9 mouse cellular contexts compared by ENCODE assay signal in the genomic region with DNA sequence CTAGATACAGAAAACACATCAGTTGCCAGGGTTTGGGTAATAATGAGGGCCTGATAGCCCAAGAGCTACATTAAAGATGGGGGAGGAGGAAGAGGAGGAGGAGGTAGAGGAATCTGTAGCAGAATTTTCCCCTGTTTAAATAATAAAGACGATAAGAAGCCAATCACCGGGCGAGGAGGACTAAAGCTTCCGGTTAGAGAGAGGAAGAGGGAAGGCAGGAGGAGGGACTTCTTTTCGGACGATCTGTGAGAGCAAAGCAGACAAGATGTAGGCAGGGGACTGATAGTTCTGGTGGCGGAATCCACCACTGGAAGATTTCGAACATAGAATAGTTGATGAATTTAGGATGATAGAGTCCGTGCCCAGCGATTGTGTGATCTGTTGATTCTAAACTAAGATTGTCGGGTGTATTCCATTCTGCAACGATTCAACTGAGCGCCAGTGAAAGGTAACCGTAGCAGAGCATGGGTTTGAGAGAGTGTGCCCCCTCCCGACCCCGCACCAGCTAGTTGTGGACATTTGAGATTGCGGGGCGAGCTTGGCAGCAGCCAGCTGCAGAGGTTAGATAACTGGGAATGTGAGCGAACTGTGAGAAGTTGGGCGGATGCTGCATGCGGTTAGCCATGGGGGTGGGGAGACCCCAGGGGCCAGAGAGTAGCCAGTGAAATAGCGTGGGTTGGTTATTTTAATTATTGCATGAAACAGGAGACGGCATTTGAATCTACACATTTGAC. TPM values are rescaled to one million over a fixed set of nuclear protein-coding genes. Genes with fewer than 3 reads are reported as not detected.
DNase-seq lines count a peak whose midpoint lies in the region; ATAC-seq and TF ChIP-seq lines count a peak whose summit lies in the region.
"Had no signal": no experiment of that assay in that cellular context is flagged by ENCODE, and none has a peak within 500 bp of the region (broad histone marks: within the 10 kb centered on the region; RNA-seq: fewer than 3 reads in every experiment).

No protein-coding gene starts in this region.

- no peak for TF ChIP-seq CTCF in ES-Bruce4 (IDR thresholded peaks at IDR 0.05; ENCODE audit: low read depth, low read length)
- TF ChIP-seq CTCF in cortical plate, adult 2 months (IDR thresholded peaks at IDR 0.05; ENCODE audit: extremely low read depth, insufficient read depth, low read length) = no peak
- no peak for TF ChIP-seq CTCF in liver, postnatal 0 days (IDR thresholded peaks at IDR 0.05; ENCODE audit: low read depth)
- TF ChIP-seq CTCF in kidney, adult 2 months (conservative IDR thresholded peaks at IDR 0.05; ENCODE audit: insufficient read depth, insufficient read length, low read depth, low read length) = no peak

- H3K9me3 ChIP-seq in heart, embryonic 13.5 days = no peaks in the 10 kb centered on the region
- no peaks in the 10 kb centered on the region for H3K9me3 ChIP-seq in ES-Bruce4 (replicated peaks; ENCODE audit: control insufficient read depth, insufficient read depth, low read length, poor library complexity, severe bottlenecking)
- 0 out of 2 replicates have a peak, but pooled peaks cover 2% of the 10 kb centered on the region for H3K9me3 ChIP-seq in liver, postnatal 0 days (ENCODE audit: low read length)

- intact Hi-C loops in heart, postnatal 36 days (cut with DNase I) = no loop called here

- no peak for DNase-seq in heart, postnatal 36 days
- DNase-seq in liver, postnatal 0 days = no peak
- DNase-seq in ovary, adult 18-20 months (ENCODE audit: low spot score) = no peak
- no peak for DNase-seq in adrenal gland, postnatal 14 days
- DNase-seq in kidney, adult 2 months = no peak

- H3K27me3 ChIP-seq in heart, embryonic 13.5 days (replicated peaks) = no peaks in the 10 kb centered on the region
- H3K27me3 ChIP-seq in ES-Bruce4 (ENCODE audit: control insufficient read depth, insufficient read depth, low read length, poor library complexity, severe bottlenecking) = no peaks in the 10 kb centered on the region
- H3K27me3 ChIP-seq in liver, postnatal 0 days (ENCODE audit: insufficient read depth, low read length) = no peaks in the 10 kb centered on the region
- no peaks in the 10 kb centered on the region for H3K27me3 ChIP-seq in kidney, adult 2 months (replicated peaks; ENCODE audit: control insufficient read depth, insufficient read depth, low read length)

- H3K4me1 ChIP-seq in heart, embryonic 13.5 days = 0 out of 2 replicates have a peak, but pooled peaks cover 2% of the 10 kb centered on the region
- no peaks in the 10 kb centered on the region for H3K4me1 ChIP-seq in ES-Bruce4 (ENCODE audit: control insufficient read depth, insufficient read depth, low read length)
- peaks cover 1% of the 10 kb centered on the region; the same call in 1 of the 2 replicates for H3K4me1 ChIP-seq in cortical plate, adult 2 months (ENCODE audit: control insufficient read depth, insufficient read depth, low read length)
- no peaks in the 10 kb centered on the region for H3K4me1 ChIP-seq in liver, postnatal 0 days (ENCODE audit: insufficient read depth)
- H3K4me1 ChIP-seq in kidney, adult 2 months (ENCODE audit: control insufficient read depth, insufficient read depth, low read length) = no peaks in the 10 kb centered on the region

- no peaks in the 10 kb centered on the region for H3K36me3 ChIP-seq in heart, embryonic 13.5 days
- no peaks in the 10 kb centered on the region; the same call in 1 of the 2 replicates for H3K36me3 ChIP-seq in ES-Bruce4 (ENCODE audit: control insufficient read depth, insufficient read depth, low read length, poor library complexity, severe bottlenecking)
- H3K36me3 ChIP-seq in liver, postnatal 0 days (replicated peaks; ENCODE audit: insufficient read depth, low read length) = no peaks in the 10 kb centered on the region
- H3K36me3 ChIP-seq in kidney, adult 2 months (ENCODE audit: control insufficient read depth, insufficient read depth, low read length) = no peaks in the 10 kb centered on the region

- WGBS in heart, embryonic 13.5 days = 47% methylated on average over 23 of the region's 23 CpGs
- 61% methylated on average over 23 of the region's 23 CpGs for WGBS in liver, postnatal 0 days (ENCODE audit: insufficient replicate concordance)
- 74% methylated on average over 23 of the region's 23 CpGs for WGBS in kidney, adult 2 months

- peak overlapping the region; percentile 54 for H3K4me3 ChIP-seq in heart, embryonic 13.5 days
- peak overlapping the region; percentile 99 for H3K4me3 ChIP-seq in ES-Bruce4 (ENCODE audit: low read depth, low read length)
- peak overlapping the region; percentile 19 for H3K4me3 ChIP-seq in cortical plate, adult 2 months (ENCODE audit: insufficient read depth, low read length)
- 0 out of 2 replicates have a peak overlapping the region, but pooled peaks have one; percentile 23 for H3K4me3 ChIP-seq in liver, postnatal 0 days (ENCODE audit: low read depth, low read length)
- no peak overlapping the region; the same call in 1 of the 2 replicates for H3K4me3 ChIP-seq in kidney, adult 2 months (ENCODE audit: insufficient read depth, low read depth, low read length)

- peak overlapping the region; percentile 74 for H3K9ac ChIP-seq in heart, embryonic 13.5 days
- H3K9ac ChIP-seq in ES-Bruce4 (ENCODE audit: low read depth, poor library complexity, severe bottlenecking) = peak overlapping the region; percentile 50
- H3K9ac ChIP-seq in liver, postnatal 0 days (replicated peaks) = no peak overlapping the region

- peak; percentile 42 for TF ChIP-seq POLR2A in ES-Bruce4 (IDR thresholded peaks at IDR 0.05; ENCODE audit: insufficient read depth, low read length)
- TF ChIP-seq POLR2A in cortical plate, adult 2 months (IDR thresholded peaks at IDR 0.05; ENCODE audit: extremely low read depth, insufficient read depth, low read length) = no peak
- no peak for TF ChIP-seq POLR2A in kidney, adult 2 months (IDR thresholded peaks at IDR 0.05; ENCODE audit: low read depth, low read length)

- peak; percentile 61 for ATAC-seq in heart, embryonic 13.5 days (ENCODE audit: extremely low read depth, insufficient number of reproducible peaks, low FRiP score, low TSS enrichment)
- peak; percentile 71 for ATAC-seq in liver, postnatal 0 days

- peak overlapping the region; percentile 63 for H3K4me2 ChIP-seq in heart, embryonic 13.5 days
- H3K4me2 ChIP-seq in liver, postnatal 0 days (ENCODE audit: low read depth, low read length) = peak overlapping the region; percentile 44

- 0 out of 2 replicates have a peak overlapping the region, but pooled peaks have one; percentile 42 for H3K27ac ChIP-seq in heart, embryonic 13.5 days (replicated peaks)
- no peak overlapping the region for H3K27ac ChIP-seq in ES-Bruce4 (ENCODE audit: insufficient read depth, low read length)
- H3K27ac ChIP-seq in cortical plate, adult 2 months (ENCODE audit: insufficient read depth, low read length) = no peak overlapping the region
- no peak overlapping the region for H3K27ac ChIP-seq in liver, postnatal 0 days (ENCODE audit: low read depth)
- H3K27ac ChIP-seq in kidney, adult 2 months (ENCODE audit: insufficient read depth, low read depth, low read length) = no peak overlapping the region

- no peak for TF ChIP-seq EP300 in ES-Bruce4 (IDR thresholded peaks at IDR 0.05; ENCODE audit: insufficient read depth, low read depth, low read length)
- TF ChIP-seq EP300 in liver, postnatal 0 days (IDR thresholded peaks at IDR 0.05; ENCODE audit: low read depth) = 0 out of 2 replicates have a peak, but pooled peaks have one; percentile 38

RNA-seq across cellular contexts. Expression of a gene that starts 52.4 kb away (rescaled TPM):
- polyA plus RNA-seq in heart, embryonic 13.5 days (2015; fragmentation: Nextera tagmentation; extraction: Ambion mirVana) = 0.74 and 0.79 TPM in 2 replicates
- total RNA-seq in heart, postnatal 36 days (2021) = 1 to 10 TPM; 2.0 to 2.6 TPM
- polyA plus RNA-seq in ES-Bruce4 (2011; ENCODE audit: insufficient read depth, insufficient read length, low read depth, missing spikeins) = 0.43 TPM in 1 of 2 replicates, not detected in the other
- polyA plus RNA-seq in cortical plate, adult 2 months (2012; rRNA removed) = 4.2 and 4.6 TPM in 2 replicates
- not detected in 2 replicates for polyA plus RNA-seq in liver, postnatal 0 days (2015; fragmentation: Nextera tagmentation; extraction: Ambion mirVana)
- not detected in 2 replicates for total RNA-seq in adrenal gland, postnatal 14 days (2021)
- 0.39 and 0.45 TPM in 2 replicates for polyA plus RNA-seq in kidney, adult 2 months (2012; rRNA removed)
- total RNA-seq: hematopoietic stem cell, adult 5-6 weeks had no signal
